Mouse (Mus musculus) ovary, adult 10 weeks (tissue): ENCODE results near the gene Nlrp1a. TPM values are rescaled to one million over a fixed set of nuclear protein-coding genes. Genes with fewer than 3 reads are reported as not detected.

Source experiments
- polyA plus RNA-seq: library from polyadenylated mRNA; stranded (reverse); fragments of 350-450 nt; fragmentation: Illumina TruSeq; extraction: RNeasy Lipid Tissue Mini Kit (QIAGEN cat#74804); gene quantifications from one replicate; pipeline ENCODE4 v1.2.3, GENCODE M21; 2014

Nlrp1a gene
- polyA plus RNA-seq = 0.31 TPM

GRCm38 (mm10) chr11:71144661-71145060, at the start of gene Nlrp1a:
Gene Nlrp1a (minus strand): TSS chr11:71144704.

Other genes with a start within 250 kb of the Nlrp1a start
- gene Nup88, start 174.7 kb downstream of the Nlrp1a start, polyA plus RNA-seq = 172 TPM
- 7.9 TPM for gene Rpain, start 174.5 kb downstream of the Nlrp1a start, polyA plus RNA-seq
- gene C1qbp, start 161.7 kb downstream of the Nlrp1a start, polyA plus RNA-seq = 216 TPM
- 25.5 TPM for gene Dhx33, start 140.3 kb downstream of the Nlrp1a start, polyA plus RNA-seq
- gene Mis12, start 125.1 kb downstream of the Nlrp1a start, polyA plus RNA-seq = 96.5 TPM
- 100 TPM for gene Derl2, start 124.9 kb downstream of the Nlrp1a start, polyA plus RNA-seq
- 8.9 TPM for gene 6330403K07Rik, start 111.2 kb downstream of the Nlrp1a start, polyA plus RNA-seq
- 0.23 TPM for gene Nlrp1b, start 86.0 kb upstream of the Nlrp1a start, polyA plus RNA-seq